9 mouse cellular contexts compared by ENCODE assay signal in genomic region chr8:61384536-61384935, GRCm38 (mm10).
DNase-seq lines count a peak whose midpoint lies in the region; ATAC-seq and TF ChIP-seq lines count a peak whose summit lies in the region.
"Had no signal": no experiment of that assay in that cellular context is flagged by ENCODE, and none has a peak within 500 bp of the region (broad histone marks: within the 10 kb centered on the region; RNA-seq: fewer than 3 reads in every experiment).

No protein-coding gene starts in this region.

- peak; percentile 57 for TF ChIP-seq CTCF in layer of hippocampus, adult 2 months (conservative IDR thresholded peaks at IDR 0.05)

- ATAC-seq in common myeloid progenitor, adult 5-6 weeks (replicated peaks; ENCODE audit: low read depth, poor library complexity, severe bottlenecking) = 0 out of 2 replicates have a peak, but pooled peaks have one; percentile 29
- no peak for ATAC-seq in cerebellum, adult (ENCODE audit: insufficient number of reproducible peaks, low FRiP score, low TSS enrichment)

- peak overlapping the region; percentile 81; the same call in 1 of the 2 replicates for H3K27ac ChIP-seq in layer of hippocampus, adult 2 months
- H3K27ac ChIP-seq: macrophage had no signal

- no peak overlapping the region for H3K4me3 ChIP-seq in layer of hippocampus, adult 2 months

- DNase-seq in adrenal gland, postnatal 10 days = peak; percentile 7
- DNase-seq in adrenal gland, postnatal 25 days = no peak
- DNase-seq in layer of hippocampus, adult 2 months (ENCODE audit: low spot score in 2 of 2) = no peak
- no peak for DNase-seq in layer of hippocampus, postnatal 10 days (ENCODE audit: low spot score in 2 of 2)
- DNase-seq in 3134 (ENCODE audit: extremely low read depth, insufficient read length, low spot score) = peak; percentile 23
- DNase-seq in left cerebral cortex, adult 11 months (ENCODE audit: low spot score) = no peak

Comparison
In these comparisons a context has a peak if more than half of its experiments do, and no peak if none do; other contexts are left out.
1. DNase-seq: peak in adrenal gland, postnatal 10 days (single experiment) and 3134 (single experiment); none in adrenal gland, postnatal 25 days (single experiment), layer of hippocampus, adult 2 months (0 of 2), layer of hippocampus, postnatal 10 days (0 of 2) and left cerebral cortex, adult 11 months (single experiment).